Mouse (Mus musculus) stomach, embryonic 15.5 days (tissue): ENCODE measurements around the gene Elavl1. TPM values are rescaled to one million over a fixed set of nuclear protein-coding genes. Genes with fewer than 3 reads are reported as not detected.
A peak's percentile ranks its signal among the peaks of the same experiment; 100 is the strongest.
"Not testable (repeated sequence)": the region's sequence is repeated elsewhere in the genome, so short reads cannot be mapped to it uniquely, and the experiment has no call there.

Experiments used
- ATAC-seq: fragments of 200-750 bp; cut with Nextera tagmentation; 2 replicates; pipeline ENCODE4 v1.8.0; 2017; ENCODE audit warnings: low read depth, moderate number of reproducible peaks, moderate TSS enrichment; ENCODE audit not compliant: insufficient read depth, low FRiP score
- H3K27ac ChIP-seq: fragments of 300-500 bp; sonication (generic); 2 replicates; pipeline ENCODE4 v1.5.1; 2015; ENCODE audit warnings: mild to moderate bottlenecking, inconsistent platforms
- H3K27me3 ChIP-seq: fragments of 300-500 bp; sonication (generic); replicated peaks from 2 replicates; pipeline ENCODE4 v1.6.1; 2015; ENCODE audit warnings: inconsistent platforms
- H3K36me3 ChIP-seq: fragments of 300-500 bp; sonication (generic); 2 replicates; pipeline ENCODE4 v1.6.1; 2015; ENCODE audit warnings: inconsistent platforms
- H3K4me1 ChIP-seq: fragments of 300-500 bp; sonication (generic); 2 replicates; pipeline ENCODE4 v1.6.1; 2015; ENCODE audit warnings: inconsistent platforms
- H3K4me2 ChIP-seq: fragments of 300-500 bp; sonication (generic); 2 replicates; pipeline ENCODE4 v1.6.1; 2015; ENCODE audit warnings: mild to moderate bottlenecking, inconsistent platforms
- H3K4me3 ChIP-seq: fragments of 300-500 bp; sonication (generic); replicated peaks from 2 replicates; pipeline ENCODE4 v1.5.1; 2015; ENCODE audit warnings: inconsistent platforms
- H3K9ac ChIP-seq: fragments of 300-500 bp; sonication (generic); 2 replicates; pipeline ENCODE4 v1.6.1; 2015; ENCODE audit warnings: inconsistent platforms
- H3K9me3 ChIP-seq: fragments of 300-500 bp; sonication (generic); 2 replicates; pipeline ENCODE4 v1.6.1; 2016; ENCODE audit warnings: inconsistent platforms
- WGBS: fragments of 180-500 bp; shearing (Covaris S2); methylation state at CpG from one replicate; pipeline ENCODE4 v1.1.7; 2015; 5-methylcytosine and 5-hydroxymethylcytosine counted together
- polyA plus RNA-seq: library from polyadenylated mRNA; unstranded; fragments of >200 nt; fragmentation: Nextera tagmentation; extraction: Ambion mirVana; gene quantifications from 2 replicates; pipeline ENCODE4 v1.2.1, GENCODE M21; 2015

The Elavl1 gene
- polyA plus RNA-seq, 1 experiment from 2014 or later: 215 TPM

- not testable (repeated sequence) for H3K27ac ChIP-seq, H3K27me3 ChIP-seq, H3K4me2 ChIP-seq, H3K4me3 ChIP-seq, H3K9ac ChIP-seq, ATAC-seq, H3K9me3 ChIP-seq
- WGBS: 83% methylated on average over 7 of the region's 7 CpGs
- Histone ChIP-seq H3K36me3 (peaks cover 29% of the 10 kb centered on the region), H3K4me1 (peaks cover 30% of the 10 kb centered on the region)
These were observed 69.7 kb downstream of the Elavl1 start for GRCm38 (mm10) chr8:4255471-4255870.

GRCm38 (mm10) chr8:4254001-4254400 lies 71.2 kb downstream of the Elavl1 start:
- no peak for ATAC-seq
- Histone ChIP-seq H3K9me3 (no peaks in the 10 kb centered on the region), H3K4me1 (peaks cover 36% of the 10 kb centered on the region), H3K27me3 (no peaks in the 10 kb centered on the region), H3K9ac (peak overlapping the region; percentile 13; the same call in 1 of the 2 replicates), H3K4me3 (peak overlapping the region; percentile 92; the same call in 1 of the 2 replicates), H3K27ac (peak overlapping the region; percentile 58; the same call in 1 of the 2 replicates), H3K36me3 (peaks cover 27% of the 10 kb centered on the region), H3K4me2 (peak overlapping the region; percentile 68)
- WGBS: 56% methylated on average over 6 of the region's 6 CpGs

DNA sequence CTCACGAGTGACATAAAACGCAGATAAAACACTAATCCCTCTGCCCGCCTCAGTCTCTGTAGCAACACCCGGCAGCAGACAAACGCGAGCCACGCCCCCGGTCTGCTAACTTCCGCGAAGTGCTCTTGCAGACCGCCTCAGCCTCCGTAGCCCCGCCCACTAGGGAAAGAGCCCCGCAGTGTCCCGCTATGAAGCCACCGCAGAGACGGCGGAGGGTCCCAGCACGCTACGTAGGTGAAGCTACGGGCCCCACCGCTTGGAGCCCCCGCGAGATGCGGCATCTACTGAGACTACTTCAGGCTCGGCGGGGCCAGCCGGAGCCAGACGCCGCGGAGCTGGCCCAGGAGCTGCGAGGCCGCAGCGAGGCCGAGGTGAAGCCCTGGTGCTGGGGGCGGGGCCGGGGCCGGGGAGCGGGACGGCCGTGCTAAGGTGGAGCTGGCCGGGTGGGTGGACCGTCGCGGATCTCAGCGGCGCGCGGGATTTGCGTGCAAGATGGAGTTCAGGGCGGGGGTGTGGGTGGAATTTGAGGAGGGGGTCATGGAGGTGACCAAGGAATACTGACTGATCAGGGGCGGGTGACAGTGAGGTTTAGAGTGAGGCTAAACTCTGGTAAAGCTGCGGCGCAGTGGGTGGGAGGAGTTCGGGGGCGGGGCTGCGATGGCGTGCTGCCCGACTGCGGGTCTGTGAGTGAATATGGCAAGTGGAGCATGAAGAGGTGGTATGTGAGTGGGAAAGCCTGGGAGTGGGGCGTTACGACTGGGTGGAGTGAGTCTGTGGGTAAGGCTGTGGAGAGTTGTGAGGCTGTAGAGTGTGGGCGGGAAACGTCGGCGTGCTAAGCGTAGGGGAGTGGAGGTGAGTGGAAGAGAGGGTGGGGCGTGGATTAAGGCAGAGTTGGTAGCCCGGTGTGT lies 72.0 kb downstream of the Elavl1 start, which contains the start of gene Snapc2:
Gene Snapc2, plus strand, starts transcription at position 147 of the 908 bp plus-strand sequence.
- H3K9ac ChIP-seq: peak within 1 kb of the TSS; percentile 89
- ATAC-seq: peak; percentile 91
- peak within 1 kb of the TSS; percentile 92 for H3K4me3 ChIP-seq
- H3K27me3 ChIP-seq: no peaks in the 10 kb centered on the region
- peaks cover 36% of the 10 kb centered on the region for H3K4me1 ChIP-seq
- WGBS: under 1% methylated on average over 69 of the region's 69 CpGs
- peaks cover 27% of the 10 kb centered on the region for H3K36me3 ChIP-seq
- H3K4me2 ChIP-seq: peak within 1 kb of the TSS; percentile 68
- peak within 1 kb of the TSS; percentile 94 for H3K27ac ChIP-seq
- H3K9me3 ChIP-seq: no peaks in the 10 kb centered on the region

DNA sequence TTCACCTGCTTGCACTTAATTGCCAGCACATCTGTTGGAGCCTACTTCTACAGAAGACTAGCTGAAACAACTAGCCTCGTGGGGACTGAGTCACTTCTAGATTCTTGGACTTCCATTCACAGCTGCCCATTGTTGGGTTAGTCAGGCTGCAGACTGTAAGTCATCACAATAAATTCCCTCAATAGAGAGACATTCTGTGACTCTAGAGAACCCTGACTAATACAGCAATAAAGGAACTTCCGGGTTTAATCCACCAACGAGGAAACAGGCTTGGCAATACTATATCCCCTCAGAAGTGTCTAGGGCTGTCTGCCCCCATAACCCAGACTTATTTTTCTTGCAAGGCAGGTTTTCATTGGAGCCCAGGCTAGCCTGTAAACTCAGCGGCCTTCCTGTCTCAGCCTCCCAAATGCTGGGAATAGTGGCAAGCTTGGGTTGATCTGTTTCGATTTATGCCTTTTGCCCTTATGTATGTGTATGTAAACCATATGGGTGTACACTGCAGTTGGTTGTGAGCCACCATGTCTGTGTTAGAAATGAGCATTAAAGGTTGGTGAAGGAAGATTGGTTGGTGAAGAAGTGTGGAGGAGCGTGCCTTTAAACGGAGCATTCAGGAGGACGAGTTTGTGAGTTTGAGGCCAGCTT lies 73.0 kb downstream of the Elavl1 start:
- Histone ChIP-seq H3K4me2 (peak overlapping the region; percentile 68), H3K27ac (peak overlapping the region; percentile 31; the same call in 1 of the 2 replicates), H3K9ac (no peak overlapping the region), H3K9me3 (no peaks in the 10 kb centered on the region), H3K4me1 (peaks cover 27% of the 10 kb centered on the region), H3K36me3 (peaks cover 27% of the 10 kb centered on the region), H3K4me3 (peak overlapping the region; percentile 92), H3K27me3 (no peaks in the 10 kb centered on the region)
- WGBS: 42% methylated on average over 8 of the region's 8 CpGs
- no peak for ATAC-seq

DNA sequence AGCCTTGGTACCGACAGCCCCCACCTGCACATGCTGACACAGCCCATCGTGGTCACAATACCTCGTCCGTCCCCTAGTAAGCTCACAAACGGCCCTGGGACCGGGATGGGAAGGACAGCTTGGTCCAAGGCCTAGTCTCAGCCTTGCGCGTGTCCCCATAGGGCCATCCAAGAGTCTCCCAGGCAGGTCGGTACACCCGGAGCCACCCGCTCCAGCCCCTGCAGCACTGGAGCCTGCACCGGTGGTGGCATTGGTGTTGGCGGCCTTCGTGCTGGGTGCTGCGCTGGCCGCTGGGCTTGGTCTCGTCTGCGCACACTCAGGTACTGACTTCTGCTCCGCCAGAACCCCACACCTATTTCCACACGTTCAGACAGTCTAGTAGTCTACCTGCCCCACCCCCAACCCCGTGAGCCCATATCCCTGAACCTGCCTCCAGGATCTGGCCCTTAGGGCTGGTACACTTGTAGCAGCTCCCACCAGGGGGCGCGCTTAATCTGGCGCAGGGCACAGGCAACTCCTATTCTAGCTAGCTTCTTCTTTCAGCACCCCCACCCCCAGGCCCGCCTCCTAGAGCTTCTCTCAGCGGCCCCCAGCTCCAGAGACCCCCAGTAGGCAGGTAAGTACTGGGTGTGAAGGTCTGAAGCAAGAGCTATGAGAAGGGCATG lies 74.8 kb downstream of the Elavl1 start:
- Histone ChIP-seq H3K36me3 (peaks cover 30% of the 10 kb centered on the region), H3K9me3 (no peaks in the 10 kb centered on the region), H3K4me3 (no peak overlapping the region), H3K27me3 (no peaks in the 10 kb centered on the region), H3K4me2 (no peak overlapping the region), H3K9ac (no peak overlapping the region), H3K27ac (no peak overlapping the region), H3K4me1 (peaks cover 27% of the 10 kb centered on the region)
- peak; percentile 9; the same call in 1 of the 2 replicates for ATAC-seq
- WGBS: 40% methylated on average over 26 of the region's 26 CpGs

- Histone ChIP-seq H3K9me3 (no peaks in the 10 kb centered on the region), H3K4me3 (no peak overlapping the region), H3K4me1 (peaks cover 24% of the 10 kb centered on the region), H3K36me3 (peaks cover 32% of the 10 kb centered on the region), H3K9ac (no peak overlapping the region), H3K4me2 (peak overlapping the region; percentile 24), H3K27ac (peak overlapping the region; percentile 23; the same call in 1 of the 2 replicates), H3K27me3 (no peaks in the 10 kb centered on the region)
- 25% methylated on average over 29 of the region's 29 CpGs for WGBS
- no peak for ATAC-seq
These were observed 76.0 kb downstream of the Elavl1 start for GRCm38 (mm10) chr8:4249213-4249612.

GRCm38 (mm10) chr8:4247951-4248540 lies 77.2 kb downstream of the Elavl1 start, which contains the start of gene Tgfbr3l:
Tgfbr3l (plus strand) TSS chr8:4248214.
- Histone ChIP-seq H3K4me3 (no peak within 1 kb of the TSS), H3K4me2 (no peak within 1 kb of the TSS), H3K4me1 (peaks cover 21% of the 10 kb centered on the region; the same call in 1 of the 2 replicates), H3K27me3 (no peaks in the 10 kb centered on the region), H3K9ac (no peak within 1 kb of the TSS), H3K36me3 (peaks cover 42% of the 10 kb centered on the region), H3K27ac (no peak within 1 kb of the TSS; the same call in 1 of the 2 replicates), H3K9me3 (no peaks in the 10 kb centered on the region)
- WGBS: 72% methylated on average over 15 of the region's 15 CpGs
- no peak for ATAC-seq

DNA sequence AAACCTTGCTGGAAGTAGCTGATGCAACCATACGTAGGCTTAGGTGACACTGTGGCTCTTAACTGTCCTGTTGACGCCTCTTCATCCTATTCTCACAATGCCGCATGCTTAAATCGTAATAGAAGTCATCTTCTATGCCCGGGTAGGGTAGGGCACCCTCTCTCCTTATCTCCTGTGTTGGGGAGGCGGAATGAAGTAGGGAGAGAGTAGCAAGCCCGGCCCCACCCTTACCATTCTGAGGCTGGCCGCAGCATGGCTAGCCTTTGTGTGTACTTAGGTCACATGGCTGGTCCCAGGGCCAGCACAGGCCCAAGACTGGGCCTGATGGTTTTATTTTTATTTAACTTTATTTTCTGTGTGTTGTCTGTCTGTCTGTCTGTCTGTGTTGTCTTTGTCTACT lies 78.0 kb downstream of the Elavl1 start:
- no peaks in the 10 kb centered on the region for H3K27me3 ChIP-seq
- H3K9ac ChIP-seq: no peak overlapping the region
- H3K4me3 ChIP-seq: no peak overlapping the region
- no peak overlapping the region for H3K27ac ChIP-seq
- 77% methylated on average over 8 of the region's 8 CpGs for WGBS
- peaks cover 48% of the 10 kb centered on the region for H3K36me3 ChIP-seq
- H3K4me1 ChIP-seq: peaks cover 17% of the 10 kb centered on the region; the same call in 1 of the 2 replicates
- no peaks in the 10 kb centered on the region for H3K9me3 ChIP-seq
- ATAC-seq: no peak
- no peak overlapping the region for H3K4me2 ChIP-seq

DNA sequence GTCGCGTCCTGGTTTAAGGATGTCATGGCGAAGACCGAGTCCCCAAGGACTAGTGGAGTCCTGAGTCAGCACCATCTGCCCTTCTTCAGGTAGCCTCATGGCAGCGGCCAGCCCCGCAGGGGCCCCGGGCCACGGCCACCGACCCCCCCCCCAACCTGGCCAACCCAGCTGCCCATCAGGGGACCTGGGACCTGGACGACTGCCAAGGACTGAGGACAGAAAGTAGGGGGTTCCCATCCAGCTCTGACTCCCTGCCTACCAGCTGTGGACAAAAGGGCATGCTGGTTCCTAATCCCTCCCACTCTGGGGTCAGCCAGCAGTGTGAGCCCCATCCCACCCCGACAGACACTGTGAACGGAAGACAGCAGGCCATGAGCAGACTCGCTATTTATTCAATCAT lies 79.5 kb downstream of the Elavl1 start:
- Histone ChIP-seq H3K4me3 (no peak overlapping the region), H3K27me3 (no peaks in the 10 kb centered on the region), H3K9me3 (no peaks in the 10 kb centered on the region), H3K9ac (no peak overlapping the region), H3K4me2 (no peak overlapping the region), H3K4me1 (peaks cover 21% of the 10 kb centered on the region), H3K27ac (no peak overlapping the region), H3K36me3 (peaks cover 48% of the 10 kb centered on the region)
- ATAC-seq: no peak
- WGBS: 79% methylated on average over 13 of the region's 13 CpGs

DNA sequence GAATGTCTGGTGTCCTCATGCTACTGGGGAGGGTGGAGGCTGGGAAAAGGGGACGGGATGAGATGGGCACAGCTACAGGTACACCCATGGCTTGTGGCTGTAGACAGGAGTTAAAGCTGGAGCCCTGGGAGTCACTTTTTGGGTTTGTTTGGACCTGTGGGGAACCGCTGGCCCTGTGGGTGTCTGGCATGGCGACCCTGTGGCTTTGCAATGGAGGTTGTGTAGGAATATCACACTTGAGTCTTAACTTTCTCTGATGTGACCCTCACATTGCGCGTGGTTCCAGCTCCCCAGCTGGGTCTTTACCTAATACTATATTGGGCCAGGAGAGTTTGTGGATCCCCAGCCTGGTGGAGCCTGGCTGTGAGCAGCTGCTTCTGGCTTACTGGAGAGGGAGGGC lies 80.2 kb downstream of the Elavl1 start:
- Histone ChIP-seq H3K9me3 (no peaks in the 10 kb centered on the region), H3K27me3 (no peaks in the 10 kb centered on the region), H3K36me3 (peaks cover 47% of the 10 kb centered on the region), H3K4me3 (no peak overlapping the region), H3K9ac (no peak overlapping the region), H3K4me2 (no peak overlapping the region), H3K4me1 (peaks cover 22% of the 10 kb centered on the region), H3K27ac (no peak overlapping the region)
- ATAC-seq: no peak
- 95% methylated on average over 5 of the region's 5 CpGs for WGBS

- H3K4me2 ChIP-seq: peak overlapping the region; percentile 76
- H3K4me3 ChIP-seq: peak overlapping the region; percentile 78
- H3K36me3 ChIP-seq: peaks cover 18% of the 10 kb centered on the region
- 12% methylated on average over 18 of the region's 19 CpGs for WGBS
- peak; percentile 41 for ATAC-seq
- no peaks in the 10 kb centered on the region for H3K27me3 ChIP-seq
- peak overlapping the region; percentile 95 for H3K27ac ChIP-seq
- H3K9me3 ChIP-seq: no peaks in the 10 kb centered on the region
- peak overlapping the region; percentile 81 for H3K9ac ChIP-seq
- peaks cover 20% of the 10 kb centered on the region for H3K4me1 ChIP-seq
These were observed 85.9 kb downstream of the Elavl1 start for GRCm38 (mm10) chr8:4239193-4239890.
